Mouse (Mus musculus) cerebellum, adult 2 months (tissue): ENCODE results near the gene Kmt2d. TPM values are rescaled to one million over a fixed set of nuclear protein-coding genes. Genes with fewer than 3 reads are reported as not detected.

Source experiments
- DNase-seq, 2 experiments: peaks; one replicate each; pipeline ENCODE4 v3.0.0; 2021
- H3K27ac ChIP-seq: fragments of 200-500 bp; 2 replicates; pipeline ENCODE4 v1.5.1; 2012; ENCODE audit warnings: low read length, control low read depth, inconsistent platforms; ENCODE audit not compliant: insufficient read depth
- H3K27me3 ChIP-seq: fragments of 200-500 bp; 2 replicates; pipeline ENCODE4 v1.6.1; 2012; ENCODE audit warnings: inconsistent platforms, mild to moderate bottlenecking, low read length, moderate library complexity; ENCODE audit not compliant: control insufficient read depth, insufficient read depth
- H3K4me1 ChIP-seq: fragments of 200-500 bp; 2 replicates; pipeline ENCODE4 v1.6.1; 2011; ENCODE audit warnings: low read length; ENCODE audit not compliant: control insufficient read depth, insufficient read depth
- H3K4me3 ChIP-seq: fragments of 200-500 bp; replicated peaks from 2 replicates; pipeline ENCODE3; 2011; ENCODE audit warnings: mild to moderate bottlenecking, low read depth, low read length, control low read depth; ENCODE audit not compliant: insufficient read depth
- CTCF ChIP-seq: fragments of 200-500 bp; IDR thresholded peaks from 2 replicates; pipeline ENCODE4 v1.5.1; 2011; ENCODE audit warnings: low read depth, mild to moderate bottlenecking, control low read depth, low read length, moderate library complexity, borderline replicate concordance; ENCODE audit not compliant: insufficient read depth
- POLR2A ChIP-seq: fragments of 200-500 bp; IDR thresholded peaks from 2 replicates; pipeline ENCODE4 v1.6.1; 2011; ENCODE audit warnings: low read length, control low read depth, borderline replicate concordance; ENCODE audit not compliant: insufficient read depth
- WGBS: fragments of 180-500 bp; shearing (Covaris S2); methylation state at CpG from one replicate; pipeline ENCODE4 v1.1.7; 2018; 5-methylcytosine and 5-hydroxymethylcytosine counted together
- polyA plus RNA-seq: library from polyadenylated mRNA; depleted of rRNA; stranded (reverse); fragments of >200 nt; gene quantifications from 2 replicates; pipeline ENCODE4 v1.2.3, GENCODE M21; 2012

Kmt2d gene
- polyA plus RNA-seq, 1 experiment, result 49.9 TPM

DNA sequence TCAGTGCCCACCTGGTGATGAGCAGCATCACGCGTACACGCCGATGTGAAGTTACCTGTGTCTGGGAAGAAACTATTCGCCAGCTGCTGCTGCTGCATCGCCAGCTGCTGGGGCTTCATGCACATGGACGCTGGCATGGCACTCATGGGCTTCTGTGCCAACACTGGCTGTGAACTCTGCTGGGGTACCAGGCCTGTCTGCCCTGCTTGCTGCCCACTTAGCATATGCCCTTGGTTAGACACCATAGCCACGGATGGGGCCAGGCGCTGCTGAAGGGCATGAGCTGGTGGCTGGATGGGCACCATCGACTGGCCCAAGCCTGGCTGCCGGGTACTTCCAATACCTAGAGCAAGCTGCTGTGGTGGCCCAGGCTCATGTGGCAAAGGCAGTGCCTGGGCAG is 21.8 kb downstream of the Kmt2d start:
- Histone ChIP-seq H3K27me3 (no peaks in the 10 kb centered on the region), H3K27ac (no peak overlapping the region), H3K4me3 (no peak overlapping the region), H3K4me1 (peaks cover 36% of the 10 kb centered on the region)
- no peak for DNase-seq
- TF ChIP-seq POLR2A (no peak), CTCF (no peak)
- 62% methylated on average over 11 of the region's 11 CpGs for WGBS

DNA sequence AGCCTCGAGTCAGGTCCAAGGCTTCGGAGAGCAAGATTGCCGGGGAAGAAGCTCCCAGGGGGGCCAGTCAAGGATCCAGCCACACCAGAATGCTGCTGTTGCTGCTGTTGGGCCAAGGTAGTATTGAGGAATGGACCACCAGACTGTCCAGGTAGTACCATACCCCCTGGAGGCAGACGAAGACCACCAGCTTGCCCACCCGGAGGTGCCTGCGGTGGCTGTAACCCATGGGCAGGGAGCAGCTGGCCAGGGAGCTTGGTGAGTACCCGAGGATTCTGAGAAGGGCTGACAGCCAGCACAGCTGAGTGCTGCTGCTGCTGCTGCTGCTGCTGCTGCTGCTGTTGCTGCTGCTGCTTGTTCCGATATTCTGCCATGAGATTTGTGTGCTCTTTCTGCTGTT is 24.9 kb downstream of the Kmt2d start:
- H3K4me1 ChIP-seq, result peaks cover 18% of the 10 kb centered on the region
- TF ChIP-seq POLR2A, result no peak
- H3K4me3 ChIP-seq, result no peak overlapping the region
- WGBS, result 80% methylated on average over 7 of the region's 8 CpGs
- DNase-seq, result no peak
- H3K27me3 ChIP-seq, result no peaks in the 10 kb centered on the region
- H3K27ac ChIP-seq, result no peak overlapping the region

DNA sequence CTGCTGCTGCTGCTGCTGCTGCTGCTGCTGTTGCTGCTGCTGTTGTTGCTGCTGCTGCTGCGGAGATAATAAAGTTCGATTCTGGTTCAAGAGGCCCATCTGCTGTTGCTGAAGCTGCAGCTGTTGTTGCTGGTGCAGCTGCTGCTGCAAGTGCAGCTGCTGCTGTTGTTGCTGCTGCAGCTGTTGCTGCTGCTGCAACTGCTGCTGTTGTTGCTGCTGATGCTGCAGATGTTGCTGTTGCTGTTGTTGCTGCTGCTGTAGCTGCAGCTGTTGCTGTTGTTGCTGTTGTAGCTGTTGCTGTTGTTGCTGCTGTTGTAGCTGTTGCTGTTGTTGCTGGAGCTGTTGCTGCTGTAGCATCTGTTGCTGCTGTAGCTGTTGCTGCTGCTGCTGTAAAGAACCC is 25.9 kb downstream of the Kmt2d start:
- WGBS, result 87% methylated on average over 2 of the region's 2 CpGs
- Histone ChIP-seq H3K27me3 (no peaks in the 10 kb centered on the region), H3K4me3 (no peak overlapping the region), H3K4me1 (peaks cover 11% of the 10 kb centered on the region), H3K27ac (no peak overlapping the region)
- no peak for DNase-seq
- no peak for TF ChIP-seq CTCF
- TF ChIP-seq POLR2A, result no peak

DNA sequence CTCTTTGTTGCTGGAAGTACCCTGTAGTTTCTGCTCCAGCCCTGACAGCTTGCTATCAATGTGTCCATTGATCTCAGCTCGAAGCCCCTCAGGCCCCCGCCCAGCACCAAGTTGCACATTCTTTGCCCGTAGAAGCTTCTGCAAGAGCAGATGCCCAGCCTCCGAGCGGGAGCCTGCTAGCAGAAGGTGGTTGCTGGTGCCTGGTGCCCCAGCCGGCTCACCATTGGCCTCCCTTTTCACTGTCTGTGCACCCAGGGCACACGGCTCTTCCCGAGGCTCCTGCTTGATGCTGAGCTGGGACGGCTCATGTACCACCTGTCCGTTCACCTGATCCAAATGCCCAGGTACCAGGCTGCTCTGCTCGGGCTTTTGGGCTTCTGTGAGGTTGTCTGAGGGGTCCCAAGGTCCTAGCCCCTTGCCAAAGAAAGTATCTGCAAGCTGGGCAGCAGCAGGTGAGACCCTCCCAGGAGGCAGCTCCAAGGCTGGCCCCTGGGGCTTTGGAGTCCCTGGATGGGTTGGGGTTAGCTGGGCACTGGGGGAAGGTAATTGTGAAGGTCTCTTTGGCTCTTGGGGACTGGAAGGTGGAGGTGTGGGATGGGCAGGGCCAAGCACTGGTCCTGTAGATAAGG is 27.3 kb downstream of the Kmt2d start:
- H3K4me1 ChIP-seq, result no peaks in the 10 kb centered on the region; the same call in 1 of the 2 replicates
- 81% methylated on average over 11 of the region's 11 CpGs for WGBS
- no peak overlapping the region for H3K27ac ChIP-seq
- no peak for TF ChIP-seq POLR2A
- TF ChIP-seq CTCF, result no peak
- DNase-seq, result peak in 1 of 2 experiments; percentile 11
- H3K27me3 ChIP-seq, result no peaks in the 10 kb centered on the region
- no peak overlapping the region for H3K4me3 ChIP-seq

DNA sequence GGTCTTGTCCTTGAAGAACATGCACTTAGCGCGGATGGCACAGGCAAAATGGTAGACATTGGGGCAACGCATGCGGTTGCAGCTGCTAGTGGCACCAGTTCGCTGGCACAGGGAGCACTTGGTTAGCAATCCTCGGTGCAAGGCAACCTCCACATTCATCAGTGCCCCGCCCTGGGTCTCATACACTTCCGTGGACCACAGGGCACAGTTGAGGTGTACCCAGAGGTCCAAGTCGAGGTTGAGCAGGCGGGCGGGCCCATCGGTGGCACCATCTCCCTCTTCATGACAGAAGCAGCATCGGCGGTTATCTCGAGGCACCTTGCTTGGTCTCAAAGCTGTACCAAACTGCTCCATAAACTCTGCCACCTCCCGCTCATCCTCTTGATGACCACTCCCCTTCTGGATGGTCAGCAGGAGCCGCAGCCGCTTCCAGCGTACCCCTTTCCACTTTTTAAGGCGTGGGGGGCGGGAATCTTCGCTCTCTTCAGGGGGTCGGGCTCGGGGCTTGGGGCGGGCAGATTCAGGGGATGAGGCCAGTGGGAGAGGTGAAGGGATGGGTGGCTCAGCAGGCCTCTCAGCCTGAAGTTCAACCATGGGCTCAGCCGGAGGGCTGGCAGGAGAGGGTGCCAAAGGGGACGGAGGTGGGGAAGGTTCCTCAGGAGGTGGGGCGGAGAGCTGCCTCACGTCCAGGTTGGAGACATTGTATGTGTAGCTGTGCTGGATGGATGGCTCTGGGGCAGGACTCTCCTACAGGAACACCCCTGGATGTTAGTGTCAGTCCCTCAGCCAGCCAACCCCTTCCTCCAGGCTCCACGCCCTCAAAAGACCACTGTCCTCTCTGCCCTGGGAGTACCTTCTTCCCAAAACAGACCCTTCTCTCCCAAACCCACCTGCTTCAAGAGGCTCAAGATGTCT is 31.1 kb downstream of the Kmt2d start:
- no peaks in the 10 kb centered on the region for H3K4me1 ChIP-seq
- H3K4me3 ChIP-seq, result no peak overlapping the region
- TF ChIP-seq CTCF (no peak), POLR2A (no peak)
- peak in 1 of 2 experiments; percentile 14 for DNase-seq
- H3K27ac ChIP-seq, result no peak overlapping the region
- no peaks in the 10 kb centered on the region for H3K27me3 ChIP-seq
- 90% methylated on average over 30 of the region's 30 CpGs for WGBS

DNA sequence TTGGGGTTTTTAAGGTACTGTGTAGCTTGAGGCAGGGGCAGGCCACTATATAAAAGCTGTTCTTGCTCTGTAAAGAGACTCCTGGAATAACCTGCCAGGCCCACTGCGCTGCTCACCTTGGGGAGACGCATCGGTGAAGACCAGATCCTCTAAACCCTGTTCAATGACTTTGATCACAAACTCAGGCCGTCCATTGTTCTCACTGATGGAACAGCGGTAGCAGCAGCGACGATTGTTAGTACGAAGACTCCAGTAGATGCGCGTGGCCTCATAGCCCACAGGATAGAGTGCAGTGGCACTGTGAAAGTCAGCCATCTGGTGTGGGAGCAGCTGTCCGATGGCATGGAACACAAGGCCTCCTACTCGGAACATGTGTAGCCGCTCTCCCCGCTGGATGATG is 31.8 kb downstream of the Kmt2d start:
- no peak overlapping the region for H3K27ac ChIP-seq
- WGBS, result 70% methylated on average over 14 of the region's 14 CpGs
- DNase-seq, result no peak
- H3K4me3 ChIP-seq, result no peak overlapping the region
- no peaks in the 10 kb centered on the region for H3K4me1 ChIP-seq
- TF ChIP-seq POLR2A, result no peak
- no peak for TF ChIP-seq CTCF
- H3K27me3 ChIP-seq, result no peaks in the 10 kb centered on the region

DNA sequence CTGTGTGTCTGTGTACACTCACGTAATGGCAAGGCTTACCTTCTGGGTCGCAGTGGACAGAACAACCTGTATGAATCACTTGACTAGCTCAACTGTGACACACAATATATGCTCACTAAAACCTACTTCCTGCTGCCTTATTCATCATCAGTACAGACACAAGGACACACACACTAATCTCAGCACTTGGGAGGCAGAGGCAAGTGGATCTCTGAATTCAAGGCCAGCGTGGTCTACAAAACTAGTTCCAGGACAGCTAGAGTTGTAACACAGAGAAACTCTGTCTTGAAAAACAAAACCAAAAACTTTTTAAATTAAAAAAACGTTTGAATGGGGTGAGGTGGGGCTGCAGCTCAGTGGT is 33.3 kb downstream of the Kmt2d start:
- Histone ChIP-seq H3K27me3 (no peaks in the 10 kb centered on the region), H3K27ac (no peak overlapping the region), H3K4me3 (no peak overlapping the region), H3K4me1 (no peaks in the 10 kb centered on the region)
- DNase-seq, result no peak
- WGBS, result 73% methylated on average over 4 of the region's 4 CpGs
- TF ChIP-seq CTCF (no peak), POLR2A (no peak)
